Mouse (Mus musculus): ENCODE results near the gene Iqub.

DNA sequence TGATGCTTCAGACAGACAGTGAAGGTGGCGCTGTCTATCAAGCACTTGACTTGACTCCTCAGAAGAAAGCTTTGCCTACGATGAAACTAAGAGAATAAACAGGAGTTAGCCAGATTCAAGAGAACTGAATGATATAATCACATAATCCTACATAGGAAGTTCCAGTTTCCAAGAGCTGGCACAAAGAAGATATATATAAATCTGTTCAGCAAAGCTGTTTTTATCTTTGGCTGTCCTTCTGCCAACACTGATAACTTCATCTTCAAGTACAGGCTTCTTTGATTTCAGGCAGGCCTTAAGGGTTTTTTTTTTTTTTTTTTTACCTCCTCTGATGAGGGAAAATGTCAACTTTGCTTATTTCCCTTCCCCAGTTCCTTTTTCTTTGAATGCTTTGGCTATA, 44.7 kb downstream of the Iqub start:
- TF ChIP-seq POLR2A (IDR thresholded peaks at IDR 0.05; ENCODE audit: low read depth, low read length): no peak
- no peak for TF ChIP-seq CTCF (IDR thresholded peaks at IDR 0.05; ENCODE audit: borderline replicate concordance, insufficient read depth, low read length)
